Mouse (Mus musculus) left cerebral cortex, postnatal 14 days (tissue): Measurements from ENCODE around the gene Dst. TPM values are rescaled to one million over a fixed set of nuclear protein-coding genes. Genes with fewer than 3 reads are reported as not detected.
"Not testable (repeated sequence)": the region's sequence is repeated elsewhere in the genome, so short reads cannot be mapped to it uniquely, and the experiment has no call there.

ENCODE experiments used
- DNase-seq, 2 experiments: peaks; one replicate each; pipeline ENCODE4 v3.0.0; 2021 to 2022; ENCODE audit warnings: low spot score in 2 of 2, mixed read lengths in 1 of 2
- intact Hi-C: fragments of 180-260 bp; cut with DNase I; formaldehyde crosslinking; loops from one replicate; pipeline ENCODE4 v1.15.1; 2025
- total RNA-seq, 2 experiments: library from RNA; stranded (reverse); gene quantifications; 2 replicates each; pipeline ENCODE4 v1.2.3; 2021

Gene Dst
- total RNA-seq, 2 experiments from 2014 or later: 240 to 256 TPM

DNA sequence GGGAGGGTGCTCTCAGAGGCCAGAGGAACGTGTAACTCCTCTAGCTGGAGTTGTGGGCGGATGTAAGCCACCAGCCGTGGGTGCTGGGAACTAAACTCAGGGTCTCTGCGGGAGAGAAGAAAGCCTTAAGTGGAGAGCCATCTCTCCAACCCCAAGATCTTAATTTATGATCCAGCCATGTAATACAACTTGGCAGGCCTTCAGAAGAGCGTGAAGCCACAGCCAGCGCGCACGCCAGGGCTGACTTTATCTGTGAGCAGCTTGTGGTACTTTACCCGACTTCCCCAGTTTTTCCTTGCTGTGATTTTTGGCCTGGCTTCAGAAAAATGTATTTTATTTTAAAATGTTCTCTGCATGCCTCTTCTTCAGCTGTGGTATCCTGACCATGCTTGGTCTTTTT, 377.0 kb downstream of the Dst start:
- DNase-seq: no peak
- intact Hi-C loops: no loop called here

DNA sequence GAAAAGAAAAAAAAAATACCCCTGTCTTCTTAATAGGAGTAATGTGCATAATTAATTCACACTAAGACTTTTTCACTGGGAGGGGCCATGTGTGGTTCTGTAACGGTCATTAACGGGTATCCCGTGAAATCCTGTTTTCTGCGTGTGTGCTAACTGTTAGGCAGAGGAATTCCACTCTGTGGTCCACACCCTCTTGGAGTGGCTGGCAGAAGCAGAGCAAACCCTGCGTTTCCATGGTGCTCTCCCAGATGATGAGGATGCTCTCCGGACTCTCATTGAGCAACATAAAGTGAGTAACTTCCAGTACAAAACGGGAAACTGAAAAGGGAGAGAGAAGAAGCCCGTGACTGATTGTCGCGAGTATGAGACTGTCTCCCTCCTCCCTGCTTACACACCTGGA, 379.7 kb downstream of the Dst start:
- intact Hi-C loops: no loop called here
- DNase-seq: no peak

DNA sequence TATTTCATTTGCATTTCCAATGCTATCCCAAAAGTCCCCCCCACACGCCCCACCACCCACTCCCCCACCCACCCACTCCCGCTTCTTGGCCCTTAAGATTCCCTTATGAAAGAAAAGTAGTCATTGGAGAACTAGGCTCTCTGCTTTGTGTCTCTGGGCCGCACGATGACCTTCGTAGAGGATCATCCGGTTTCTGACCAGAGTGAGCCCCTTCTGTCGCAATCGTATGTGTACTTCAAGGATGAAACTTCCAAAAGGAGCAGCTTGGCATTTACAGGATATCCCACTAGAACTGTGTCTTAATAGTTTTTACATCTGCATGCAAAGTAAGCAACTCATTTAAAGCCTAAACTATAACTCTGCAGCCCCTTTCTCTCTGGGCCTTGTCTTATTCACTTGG, 380.2 kb downstream of the Dst start:
- DNase-seq: no peak
- intact Hi-C loops: no loop called here

DNA sequence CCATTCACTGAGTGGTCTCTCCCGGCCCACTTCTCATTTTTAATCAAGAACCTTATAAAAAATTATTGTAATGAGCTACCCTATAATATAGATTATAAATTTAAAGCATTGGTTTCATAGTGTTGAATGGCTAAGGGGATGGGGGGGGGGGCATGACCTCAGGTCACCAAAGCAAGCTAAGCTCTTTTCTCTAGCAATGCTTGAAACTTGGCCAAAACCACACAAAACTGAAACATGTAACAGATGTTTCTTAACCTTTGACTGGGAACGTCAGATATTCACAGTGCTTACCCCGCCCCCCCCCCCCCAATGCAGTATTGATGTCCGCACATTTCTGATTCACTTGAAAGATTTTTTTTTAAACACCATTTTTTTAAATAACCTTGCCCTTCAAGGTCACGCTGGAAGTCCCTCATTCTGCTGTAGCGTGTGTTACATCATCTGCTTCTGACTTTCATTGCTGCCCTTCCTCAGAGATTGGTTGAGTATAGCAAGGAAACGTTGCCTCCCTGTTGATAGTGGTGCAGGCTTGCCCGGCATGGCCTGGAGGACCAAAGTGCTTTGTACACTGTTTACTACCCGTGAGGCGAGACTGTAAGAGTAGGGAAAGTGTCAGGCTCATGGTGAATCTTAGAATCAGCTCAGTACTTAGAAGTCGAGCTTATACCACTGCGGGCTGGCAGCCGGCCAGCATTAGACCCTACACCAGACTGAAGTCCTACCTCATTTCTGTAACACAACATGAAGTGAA, 380.9 kb downstream of the Dst start:
- intact Hi-C loops: no loop called here

DNA sequence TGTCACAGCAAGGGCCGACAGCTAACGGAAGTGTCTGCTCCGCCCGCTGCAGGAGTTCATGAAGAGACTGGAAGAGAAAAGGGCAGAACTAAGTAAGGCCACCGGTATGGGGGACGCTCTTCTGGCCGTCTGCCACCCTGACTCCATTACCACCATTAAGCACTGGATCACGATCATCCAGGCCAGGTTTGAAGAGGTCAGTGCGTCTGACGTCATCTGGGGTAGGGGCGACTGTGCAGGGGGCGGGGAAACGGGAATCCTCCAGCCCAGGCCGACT, 381.4 kb downstream of the Dst start:
- intact Hi-C loops: no loop called here
- no peak for DNase-seq

More for the DNA sequence above, 380.9 kb downstream of the Dst start:
- no peak for DNase-seq

DNA sequence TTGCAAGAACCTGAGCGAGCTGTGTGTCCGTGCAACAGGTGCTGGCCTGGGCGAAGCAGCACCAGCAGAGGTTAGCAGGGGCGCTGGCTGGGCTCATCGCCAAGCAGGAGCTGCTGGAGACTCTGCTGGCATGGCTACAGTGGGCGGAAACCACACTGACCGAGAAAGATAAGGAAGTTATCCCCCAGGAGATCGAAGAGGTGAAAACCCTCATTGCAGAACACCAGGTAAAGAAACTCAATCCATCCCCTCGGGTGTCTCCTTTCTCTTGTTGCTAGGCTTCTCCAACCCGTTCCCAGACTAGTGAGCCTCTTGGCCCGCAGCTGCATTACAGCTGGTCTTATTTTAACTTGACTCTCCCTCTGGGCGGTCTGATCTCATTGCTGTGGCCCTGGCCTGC, 382.3 kb downstream of the Dst start:
- intact Hi-C loops: no loop called here
- no peak for DNase-seq

DNA sequence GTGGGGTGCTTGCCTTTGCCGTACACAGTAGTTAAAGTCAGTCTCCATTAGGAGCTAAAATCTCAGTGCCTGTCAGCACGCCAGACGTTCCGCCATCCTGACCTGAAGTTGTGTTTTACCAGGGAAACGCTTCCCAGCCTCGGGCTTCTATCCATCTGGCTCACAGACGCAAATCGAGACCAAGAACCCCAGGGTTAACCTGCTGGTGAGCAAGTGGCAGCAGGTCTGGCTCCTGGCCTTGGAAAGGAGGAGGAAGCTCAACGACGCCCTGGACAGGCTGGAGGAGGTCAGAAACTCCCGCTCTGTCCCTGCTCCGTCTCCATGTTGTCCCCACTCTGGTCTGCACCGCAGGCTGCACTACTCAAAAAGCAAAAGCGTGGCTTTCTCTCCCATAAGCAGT, 385.2 kb downstream of the Dst start:
- no peak for DNase-seq
- intact Hi-C loops: no loop called here

DNA sequence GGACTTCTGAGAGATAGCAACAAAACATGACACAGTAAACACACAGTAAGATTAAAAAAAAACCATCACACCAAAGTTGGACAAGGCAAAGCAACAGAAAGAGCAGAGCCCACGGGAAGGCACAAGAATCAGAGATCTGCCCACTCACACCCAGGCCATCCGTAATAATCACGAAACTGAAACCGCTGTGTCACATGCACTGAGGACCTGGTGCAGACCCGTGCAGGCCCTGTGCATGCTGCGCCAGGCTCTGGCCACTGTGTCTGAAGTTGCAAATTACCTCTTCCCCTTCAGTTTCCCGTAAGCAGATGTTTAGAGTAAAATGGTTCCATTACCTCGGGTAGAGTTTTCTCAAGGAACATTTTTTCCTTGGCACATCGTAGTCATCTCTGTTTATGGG, 389.6 kb downstream of the Dst start:
- DNase-seq: no peak
- intact Hi-C loops: loop anchor here (5.0 kb wide), 1 partner anchor 115 kb away; no protein-coding TSS in a partner anchor

DNA sequence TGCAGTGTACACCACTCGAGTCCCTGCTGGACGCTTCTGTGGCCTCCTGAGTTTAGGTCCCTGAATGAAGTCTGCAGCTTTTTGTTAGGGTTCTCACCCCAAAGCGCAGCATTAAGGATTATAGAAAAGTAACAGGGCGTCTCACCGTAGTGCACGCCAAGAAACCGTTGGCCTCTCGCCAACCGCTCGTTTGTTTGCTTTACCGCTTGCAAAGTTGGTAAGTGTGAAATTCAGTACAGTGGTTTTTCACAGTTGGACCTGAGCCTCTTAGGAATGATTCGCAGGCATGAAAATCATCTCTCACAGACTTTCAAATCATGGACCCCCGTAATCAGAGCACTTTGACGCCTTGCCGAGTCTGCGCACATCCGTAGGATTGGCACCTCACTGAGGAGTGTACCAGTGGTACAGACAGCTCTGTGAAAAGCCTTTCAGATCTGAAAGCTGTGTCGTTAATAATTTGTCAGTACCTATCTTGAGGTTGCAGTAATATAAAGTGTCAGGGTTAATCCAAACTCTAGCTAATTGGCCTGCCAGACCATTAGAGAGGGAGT, 390.7 kb downstream of the Dst start:
- DNase-seq: peak; percentile 55 to 70
- intact Hi-C loops: loop anchor here (5.0 kb wide), 1 partner anchor 114 kb away; no protein-coding TSS in a partner anchor

DNA sequence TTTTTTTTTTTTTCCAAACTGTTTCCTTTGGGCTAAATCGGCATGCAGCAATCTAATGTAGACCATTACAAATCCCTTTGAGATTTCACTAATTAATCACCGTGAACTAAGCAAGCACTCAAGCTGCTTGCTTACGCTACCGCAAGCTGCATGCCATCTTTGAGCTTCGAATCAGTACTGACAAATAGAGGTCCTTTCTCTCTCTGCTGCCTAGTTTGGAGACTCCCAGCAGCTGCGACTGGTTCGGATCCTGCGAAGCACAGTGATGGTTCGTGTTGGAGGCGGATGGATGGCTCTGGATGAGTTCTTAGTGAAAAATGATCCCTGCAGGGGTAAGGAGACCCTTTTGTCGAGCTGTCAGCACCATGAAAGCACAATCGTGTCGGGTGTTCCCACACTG, 391.5 kb downstream of the Dst start:
- intact Hi-C loops: loop anchor here (5.0 kb wide), 1 partner anchor 113 kb away; no protein-coding TSS in a partner anchor
- DNase-seq: no peak

DNA sequence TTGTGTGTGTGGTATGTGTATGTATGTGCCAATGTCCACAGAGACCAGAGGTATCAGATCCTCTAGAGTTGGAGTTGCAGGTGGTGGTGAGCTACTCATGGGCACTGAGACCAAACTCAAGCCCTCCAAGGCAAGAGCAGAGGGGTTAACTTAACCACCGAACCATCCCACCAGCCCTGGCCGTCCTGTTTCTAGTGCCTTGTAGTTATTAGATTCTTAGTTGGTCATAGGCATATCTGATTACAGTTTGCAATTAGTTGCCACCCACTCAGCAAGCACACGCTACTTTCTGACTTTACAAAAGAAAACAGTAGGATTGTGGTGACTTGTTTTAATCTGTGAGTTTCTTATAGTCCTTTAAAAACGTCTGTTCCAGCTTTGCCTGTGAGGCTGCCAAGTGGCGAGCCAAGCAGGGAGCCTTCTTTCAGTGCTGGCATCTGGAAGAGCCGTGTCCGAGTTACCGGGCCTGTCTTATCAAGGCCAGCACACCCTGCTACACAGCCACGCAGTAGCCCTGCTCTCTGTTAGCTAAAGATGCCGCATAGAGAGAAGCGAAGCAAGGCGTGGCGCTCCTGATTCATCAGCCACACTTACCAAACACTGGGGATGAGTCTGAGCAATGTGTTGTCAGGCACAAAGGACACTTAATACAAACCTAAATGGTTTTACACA, 392.4 kb downstream of the Dst start:
- no peak for DNase-seq
- intact Hi-C loops: no loop called here

DNA sequence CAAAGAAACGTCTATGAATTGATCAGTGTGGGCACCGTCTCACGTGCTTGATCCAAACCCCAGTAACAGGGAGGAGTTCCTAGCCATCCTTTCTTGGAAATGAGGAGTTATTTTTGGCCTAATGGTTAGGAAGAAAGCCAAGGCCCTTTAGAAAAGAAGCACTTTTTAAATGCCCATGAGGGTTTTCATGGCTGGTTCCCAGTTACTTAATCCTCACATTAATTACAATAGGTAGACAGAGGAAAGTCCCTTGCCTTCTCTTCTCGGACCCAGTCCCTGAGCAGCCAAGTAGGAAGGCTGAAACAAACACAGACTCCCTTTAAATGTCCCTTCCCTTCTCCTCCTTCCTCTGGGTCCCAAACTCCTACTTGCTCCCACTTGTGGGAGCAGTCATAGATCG, 396.2 kb downstream of the Dst start:
- DNase-seq: no peak
- intact Hi-C loops: no loop called here

DNA sequence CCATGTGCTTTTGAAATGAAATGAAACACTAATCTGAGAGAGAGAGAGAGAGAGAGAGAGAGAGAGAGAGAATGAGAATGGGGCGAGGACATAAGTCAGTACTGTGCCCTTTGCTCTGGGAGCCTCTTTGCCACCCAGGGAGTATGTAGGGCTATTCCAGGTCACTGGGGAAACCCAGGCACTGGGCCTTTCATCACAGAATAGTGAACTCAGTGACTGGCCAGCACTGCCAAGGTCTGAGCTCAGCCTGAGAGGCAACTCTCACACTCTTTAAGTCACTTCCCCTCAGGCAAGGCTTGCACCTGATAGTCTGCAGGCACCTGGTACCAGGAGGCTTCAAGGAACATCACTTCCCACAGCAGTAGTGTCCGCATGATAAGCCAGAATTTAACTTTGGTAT, 398.7 kb downstream of the Dst start:
- intact Hi-C loops: no loop called here
- DNase-seq: no peak

DNA sequence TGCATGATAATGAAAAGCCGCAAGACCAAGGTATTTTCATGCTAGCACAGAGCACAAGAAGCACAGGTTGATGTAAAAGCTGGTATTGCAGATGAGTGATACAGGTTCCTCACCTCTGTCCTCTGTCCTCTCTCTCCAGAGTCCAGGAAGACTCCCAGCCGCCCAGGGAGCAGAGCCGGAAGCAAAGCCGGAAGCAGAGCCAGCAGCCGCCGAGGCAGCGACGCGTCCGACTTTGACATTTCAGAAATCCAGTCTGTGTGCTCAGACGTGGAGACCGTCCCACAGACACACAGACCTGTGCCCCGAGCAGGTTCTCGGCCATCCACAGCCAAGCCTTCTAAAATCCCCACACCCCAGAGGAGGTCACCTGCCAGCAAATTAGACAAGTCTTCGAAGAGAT, 399.2 kb downstream of the Dst start:
- no peak for DNase-seq
- intact Hi-C loops: no loop called here

DNA sequence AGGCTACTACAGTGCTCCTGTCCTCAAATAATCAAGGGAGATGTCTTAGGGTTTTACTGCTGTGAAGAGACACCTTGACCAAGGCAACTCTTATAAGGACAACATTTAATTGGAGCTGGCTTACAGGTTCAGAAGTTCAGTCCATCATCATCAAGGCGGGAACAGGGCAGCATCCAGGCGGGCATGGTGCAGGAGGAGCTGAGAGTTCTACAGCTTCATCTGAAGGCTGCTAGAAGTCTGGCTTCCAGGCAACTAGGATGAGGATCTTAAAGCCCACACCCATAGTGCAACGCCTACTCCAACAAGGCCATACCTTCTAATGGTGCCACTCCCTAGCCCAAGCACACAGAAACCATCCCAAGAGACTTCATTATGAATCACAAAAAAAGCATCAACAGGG, 400.8 kb downstream of the Dst start:
- DNase-seq, intact Hi-C loops: not testable (repeated sequence)

DNA sequence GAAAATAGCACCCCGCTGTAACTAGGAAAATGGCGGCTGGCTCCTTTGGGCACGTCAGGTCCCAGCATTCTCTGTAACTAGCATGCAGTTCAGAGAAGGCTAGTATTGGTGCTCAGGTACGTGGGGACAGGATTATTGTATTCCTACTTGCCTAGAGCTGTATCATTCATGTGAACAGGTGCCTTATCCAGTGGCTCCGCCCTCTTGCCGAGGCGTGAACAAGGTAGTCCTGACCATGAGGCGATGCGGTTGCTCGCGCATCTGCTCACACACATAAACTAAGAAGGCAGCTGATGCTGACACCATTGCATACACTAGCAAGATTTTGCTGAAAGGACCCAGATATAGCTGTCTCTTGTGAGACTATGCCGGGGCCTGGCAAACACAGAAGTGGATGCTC, 401.4 kb downstream of the Dst start:
- no peak for DNase-seq
- intact Hi-C loops: no loop called here

DNA sequence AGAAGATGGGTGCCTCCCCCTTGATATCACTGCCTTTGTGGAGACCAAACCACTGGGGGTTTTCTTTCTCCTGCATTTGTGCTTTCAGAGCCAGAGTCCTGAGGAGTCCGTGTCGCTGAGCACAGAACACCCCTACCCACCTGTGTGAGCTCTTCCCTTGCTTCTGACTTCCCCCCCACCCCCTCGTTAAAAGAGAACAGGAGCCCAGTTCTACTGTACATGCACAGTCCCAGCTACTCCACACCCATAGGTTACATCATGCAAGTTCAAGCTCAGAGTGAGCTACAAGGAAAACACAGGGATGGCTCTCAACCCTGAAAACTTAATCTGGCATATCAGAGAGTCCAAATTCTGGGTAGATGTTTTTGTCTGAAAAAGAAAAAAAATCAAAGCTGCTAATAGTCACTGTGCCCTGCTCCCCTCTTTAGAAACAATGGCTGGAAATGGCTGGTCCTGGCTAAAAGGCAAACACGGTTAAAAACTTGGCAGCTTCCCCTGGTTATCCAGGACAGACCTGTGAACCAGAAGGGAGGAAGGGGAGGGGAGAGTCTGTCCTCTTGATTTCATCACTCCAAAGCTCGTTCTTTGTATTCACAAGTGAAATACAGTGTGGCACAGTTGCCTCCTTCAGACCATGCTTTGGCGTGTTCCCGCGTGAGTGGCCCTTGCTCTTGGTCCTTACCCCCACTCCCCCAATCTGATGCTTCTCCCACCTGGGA, 402.7 kb downstream of the Dst start:
- no peak for DNase-seq
- intact Hi-C loops: no loop called here

DNA sequence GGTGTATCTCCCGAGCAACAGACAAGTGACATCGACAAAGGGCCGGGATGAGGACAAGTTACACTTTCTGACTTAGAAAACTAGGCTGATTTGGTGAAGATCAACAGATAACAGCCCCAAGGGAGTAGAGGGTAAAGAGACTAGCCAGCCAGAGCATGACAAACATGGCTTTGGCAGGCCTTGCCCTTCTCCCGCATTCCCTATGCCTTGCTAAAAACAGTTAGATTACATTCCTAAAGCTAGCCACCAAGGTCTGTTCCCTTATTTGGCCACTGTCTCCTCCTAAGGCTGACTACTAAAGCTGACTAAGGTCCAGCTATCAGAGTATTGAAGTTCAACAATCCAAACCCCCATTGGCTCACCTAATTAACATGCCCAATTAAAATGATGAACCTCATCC, 404.8 kb downstream of the Dst start:
- no peak for DNase-seq
- intact Hi-C loops: no loop called here

DNA sequence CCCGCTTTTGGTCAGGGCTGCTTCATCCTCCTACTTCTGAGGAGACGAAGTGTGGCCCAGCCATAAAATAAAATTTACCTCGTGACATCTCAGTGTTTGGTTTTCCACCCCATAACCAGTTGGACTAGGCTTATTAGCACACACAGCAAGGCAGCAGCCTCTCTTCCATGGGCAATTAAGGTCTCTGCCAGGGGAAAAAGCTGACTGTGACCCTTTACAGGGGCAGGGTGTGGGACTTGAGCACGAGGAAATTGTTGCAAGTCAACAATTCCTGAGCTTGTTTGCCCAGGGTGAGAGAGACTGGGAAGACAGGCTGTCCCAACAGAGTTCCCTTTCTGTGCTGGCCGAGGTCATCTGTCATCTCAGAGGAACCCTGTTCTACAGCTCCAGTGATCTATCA, 407.4 kb downstream of the Dst start:
- intact Hi-C loops: no loop called here

DNA sequence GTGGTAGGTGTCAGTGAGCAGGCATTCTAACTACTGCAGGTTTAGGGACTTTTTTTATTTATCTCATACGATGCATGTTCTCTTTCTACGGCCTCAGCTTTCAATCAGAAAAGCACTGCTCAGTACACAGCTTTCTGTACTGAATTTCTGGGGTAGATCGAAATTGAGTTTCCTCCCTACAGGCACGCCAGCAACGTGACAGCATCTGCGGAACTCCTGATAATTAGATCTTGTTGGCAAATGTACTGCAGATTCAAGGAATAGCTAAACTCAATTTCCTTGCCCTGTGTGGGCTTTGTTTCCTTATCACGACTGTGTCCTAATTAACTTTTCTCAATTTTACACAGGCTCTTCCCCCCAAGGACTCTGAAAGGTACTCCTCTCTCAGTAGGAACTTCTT, 416.2 kb downstream of the Dst start:
- intact Hi-C loops: no loop called here
- DNase-seq: no peak

More for the DNA sequence above, 407.4 kb downstream of the Dst start:
- no peak for DNase-seq
